Mouse (Mus musculus): ENCODE measurements at regions not wholly inside any gene's neighbourhood (a gene's known extent, or its start where the extent isn't known, plus 50 kb on each side); places are given as distances from the start of the nearest gene placed in this dataset.

DNA sequence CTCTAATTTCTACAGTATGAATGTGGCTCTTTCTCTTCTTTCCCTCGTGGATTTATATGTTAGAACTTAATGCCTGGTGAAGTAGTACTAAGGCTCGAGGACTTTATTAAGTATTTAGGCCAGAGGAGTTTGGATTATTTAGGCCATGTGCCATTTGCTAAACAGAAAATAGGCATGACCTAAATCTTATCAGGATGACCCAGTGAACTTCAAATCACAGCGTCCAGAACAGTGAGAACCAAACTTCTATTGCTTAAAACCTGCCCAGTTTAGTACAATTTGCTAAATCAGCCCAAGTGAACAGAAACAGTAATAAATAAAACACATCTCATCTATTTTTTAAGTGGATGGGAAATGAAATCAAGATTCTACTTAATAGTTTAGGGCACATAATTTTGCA, 893.8 kb downstream of the Pcdh17 start:
- Histone ChIP-seq H3K9ac (ENCODE audit: insufficient read depth, low read depth, low read length, poor library complexity, severe bottlenecking) (no peak overlapping the region), H3K4me3 (ENCODE audit: insufficient read depth in 1 of 2, low read depth in 1 of 2, low read length in 2 of 2, poor library complexity in 1 of 2, severe bottlenecking in 1 of 2) (no peak overlapping the region), H3K4me1 (ENCODE audit: control insufficient read depth in 2 of 2, insufficient read depth in 2 of 2, low read length in 2 of 2, poor library complexity in 1 of 2) (no peaks in the 10 kb centered on the region), H3K36me3 (ENCODE audit: control insufficient read depth, insufficient read depth, low read length, poor library complexity, severe bottlenecking) (no peaks in the 10 kb centered on the region), H3K9me3 (ENCODE audit: control insufficient read depth, insufficient read depth, low read depth, low read length) (no peaks in the 10 kb centered on the region), H3K27ac (ENCODE audit: insufficient read depth, low read depth, low read length, poor library complexity, severe bottlenecking) (no peak overlapping the region)
- TF ChIP-seq ZNF384 (IDR thresholded peaks at IDR 0.05; ENCODE audit: low read depth, low read length) (no peak), MAFK (IDR thresholded peaks at IDR 0.05; ENCODE audit: insufficient read depth, low read depth, low read length) (no peak), ZC3H11A (IDR thresholded peaks at IDR 0.05; ENCODE audit: borderline replicate concordance, low read depth, low read length) (no peak), CHD2 (IDR thresholded peaks at IDR 0.05; ENCODE audit: low read depth, low read length) (no peak), HCFC1 (IDR thresholded peaks at IDR 0.05; ENCODE audit: borderline replicate concordance, insufficient read depth, low read length) (no peak)
- no peak for DNase-seq (ENCODE audit: low read depth, low spot score)
- in situ Hi-C loops (cut with MboI; ENCODE audit: low sequenced_read_pairs in 2 of 2, unreplicated experiment in 2 of 2) = no loop called here

DNA sequence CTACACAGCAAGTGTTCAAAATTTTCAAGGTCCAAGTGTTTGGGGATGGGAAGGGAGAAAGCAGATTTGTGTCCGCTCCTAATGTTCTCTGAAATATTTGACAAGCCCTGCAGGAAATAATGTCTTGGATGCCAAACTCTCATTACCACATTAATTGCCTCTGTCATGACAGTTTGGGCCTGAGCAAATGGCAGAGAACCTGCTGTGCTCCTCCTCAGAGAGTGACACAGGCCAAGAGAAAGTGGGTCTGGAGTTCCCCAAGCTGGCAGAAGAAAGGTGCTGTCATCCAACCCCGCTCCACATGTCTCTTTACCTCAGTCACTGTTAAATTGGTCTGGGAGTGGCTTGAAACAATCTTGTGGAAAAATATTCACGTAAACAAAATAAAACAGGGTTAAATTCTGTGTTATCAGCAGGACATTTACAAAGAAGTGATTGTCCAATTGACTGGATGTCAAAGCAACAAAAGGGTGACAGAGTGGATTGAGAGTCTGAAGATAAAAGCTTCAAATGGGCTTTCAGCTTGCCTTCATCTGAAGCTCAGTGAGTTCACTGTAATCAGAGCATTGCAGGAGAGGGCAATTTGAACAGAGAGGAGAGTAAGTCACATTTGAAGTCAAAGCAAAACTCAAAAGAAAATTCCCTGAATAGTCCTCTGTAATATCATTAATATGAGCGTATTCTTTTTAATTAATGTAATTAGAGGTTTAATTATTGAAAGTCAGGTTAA, 911.4 kb downstream of the Pcdh17 start:
- Histone ChIP-seq H3K27ac (ENCODE audit: insufficient read depth, low read depth, low read length, poor library complexity, severe bottlenecking) (no peak overlapping the region), H3K9ac (ENCODE audit: insufficient read depth, low read depth, low read length, poor library complexity, severe bottlenecking) (no peak overlapping the region), H3K4me3 (ENCODE audit: insufficient read depth in 1 of 2, low read depth in 1 of 2, low read length in 2 of 2, poor library complexity in 1 of 2, severe bottlenecking in 1 of 2) (no peak overlapping the region), H3K9me3 (ENCODE audit: control insufficient read depth, insufficient read depth, low read depth, low read length) (no peaks in the 10 kb centered on the region), H3K4me1 (ENCODE audit: control insufficient read depth in 2 of 2, insufficient read depth in 2 of 2, low read length in 2 of 2, poor library complexity in 1 of 2) (no peaks in the 10 kb centered on the region), H3K36me3 (ENCODE audit: control insufficient read depth, insufficient read depth, low read length, poor library complexity, severe bottlenecking) (no peaks in the 10 kb centered on the region)
- TF ChIP-seq CHD2 (IDR thresholded peaks at IDR 0.05; ENCODE audit: low read depth, low read length) = no peak
- no peak for TF ChIP-seq MAFK (IDR thresholded peaks at IDR 0.05; ENCODE audit: insufficient read depth, low read depth, low read length)
- no peak for TF ChIP-seq ZNF384 (IDR thresholded peaks at IDR 0.05; ENCODE audit: low read depth, low read length)
- TF ChIP-seq ZC3H11A (IDR thresholded peaks at IDR 0.05; ENCODE audit: borderline replicate concordance, low read depth, low read length) = no peak
- no peak for TF ChIP-seq HCFC1 (IDR thresholded peaks at IDR 0.05; ENCODE audit: borderline replicate concordance, insufficient read depth, low read length)
- in situ Hi-C loops (cut with MboI; ENCODE audit: low sequenced_read_pairs in 2 of 2, unreplicated experiment in 2 of 2) = no loop called here
- no peak for DNase-seq (ENCODE audit: low read depth, low spot score)

DNA sequence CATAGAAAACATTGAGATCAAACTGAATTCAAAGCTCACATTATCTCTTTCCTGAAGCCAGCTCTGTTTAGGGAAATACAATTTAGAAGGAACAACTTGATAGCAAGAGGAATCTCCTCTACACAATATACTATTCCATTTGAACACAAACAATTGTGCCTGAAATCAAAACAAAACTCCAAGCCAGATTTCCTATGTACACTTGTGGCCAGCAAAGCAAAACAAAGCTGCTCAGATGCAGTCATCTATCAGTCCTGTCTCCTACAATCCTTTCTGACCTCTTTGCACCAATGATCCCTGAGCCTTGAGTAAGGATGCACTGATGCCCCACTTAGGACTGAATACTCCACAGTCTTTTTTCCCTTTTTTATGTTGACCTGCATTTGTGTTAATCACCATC, 920.2 kb downstream of the Pcdh17 start:
- TF ChIP-seq HCFC1 (IDR thresholded peaks at IDR 0.05; ENCODE audit: borderline replicate concordance, insufficient read depth, low read length) (no peak), CHD2 (IDR thresholded peaks at IDR 0.05; ENCODE audit: low read depth, low read length) (no peak)
- H3K27ac ChIP-seq (ENCODE audit: insufficient read depth, low read depth, low read length, poor library complexity, severe bottlenecking) = no peak overlapping the region
- in situ Hi-C loops (cut with MboI; ENCODE audit: low sequenced_read_pairs in 2 of 2, unreplicated experiment in 2 of 2) = no loop called here
- no peaks in the 10 kb centered on the region for H3K36me3 ChIP-seq (ENCODE audit: control insufficient read depth, insufficient read depth, low read length, poor library complexity, severe bottlenecking)
- no peaks in the 10 kb centered on the region for H3K9me3 ChIP-seq (ENCODE audit: control insufficient read depth, insufficient read depth, low read depth, low read length)
- no peak for DNase-seq (ENCODE audit: low read depth, low spot score)
- no peak overlapping the region for H3K4me3 ChIP-seq (ENCODE audit: insufficient read depth in 1 of 2, low read depth in 1 of 2, low read length in 2 of 2, poor library complexity in 1 of 2, severe bottlenecking in 1 of 2)
- H3K9ac ChIP-seq (ENCODE audit: insufficient read depth, low read depth, low read length, poor library complexity, severe bottlenecking) = no peak overlapping the region
- no peaks in the 10 kb centered on the region for H3K4me1 ChIP-seq (ENCODE audit: control insufficient read depth in 2 of 2, insufficient read depth in 2 of 2, low read length in 2 of 2, poor library complexity in 1 of 2)

GRCm38 (mm10) chr14:85373312-85373711, 929.9 kb downstream of the Pcdh17 start:
- Histone ChIP-seq H3K9ac (ENCODE audit: insufficient read depth, low read depth, low read length, poor library complexity, severe bottlenecking) (no peak overlapping the region), H3K4me1 (ENCODE audit: control insufficient read depth in 2 of 2, insufficient read depth in 2 of 2, low read length in 2 of 2, poor library complexity in 1 of 2) (no peaks in the 10 kb centered on the region), H3K9me3 (ENCODE audit: control insufficient read depth, insufficient read depth, low read depth, low read length) (no peaks in the 10 kb centered on the region), H3K27ac (ENCODE audit: insufficient read depth, low read depth, low read length, poor library complexity, severe bottlenecking) (no peak overlapping the region), H3K4me3 (ENCODE audit: insufficient read depth in 1 of 2, low read depth in 1 of 2, low read length in 2 of 2, poor library complexity in 1 of 2, severe bottlenecking in 1 of 2) (no peak overlapping the region), H3K36me3 (ENCODE audit: control insufficient read depth, insufficient read depth, low read length, poor library complexity, severe bottlenecking) (no peaks in the 10 kb centered on the region)
- no peak for DNase-seq (ENCODE audit: low read depth, low spot score)
- no peak for TF ChIP-seq CHD2 (IDR thresholded peaks at IDR 0.05; ENCODE audit: low read depth, low read length)
- TF ChIP-seq MAFK (IDR thresholded peaks at IDR 0.05; ENCODE audit: insufficient read depth, low read depth, low read length) = no peak
- no peak for TF ChIP-seq HCFC1 (IDR thresholded peaks at IDR 0.05; ENCODE audit: borderline replicate concordance, insufficient read depth, low read length)
- no peak for TF ChIP-seq ZNF384 (IDR thresholded peaks at IDR 0.05; ENCODE audit: low read depth, low read length)
- no peak for TF ChIP-seq ZC3H11A (IDR thresholded peaks at IDR 0.05; ENCODE audit: borderline replicate concordance, low read depth, low read length)
- in situ Hi-C loops (cut with MboI; ENCODE audit: low sequenced_read_pairs in 2 of 2, unreplicated experiment in 2 of 2) = no loop called here

- Histone ChIP-seq H3K9ac (ENCODE audit: insufficient read depth, low read depth, low read length, poor library complexity, severe bottlenecking) (no peak overlapping the region), H3K9me3 (ENCODE audit: control insufficient read depth, insufficient read depth, low read depth, low read length) (no peaks in the 10 kb centered on the region), H3K36me3 (ENCODE audit: control insufficient read depth, insufficient read depth, low read length, poor library complexity, severe bottlenecking) (no peaks in the 10 kb centered on the region), H3K27ac (ENCODE audit: insufficient read depth, low read depth, low read length, poor library complexity, severe bottlenecking) (no peak overlapping the region), H3K4me3 (ENCODE audit: insufficient read depth in 1 of 2, low read depth in 1 of 2, low read length in 2 of 2, poor library complexity in 1 of 2, severe bottlenecking in 1 of 2) (no peak overlapping the region), H3K4me1 (ENCODE audit: control insufficient read depth in 2 of 2, insufficient read depth in 2 of 2, low read length in 2 of 2, poor library complexity in 1 of 2) (no peaks in the 10 kb centered on the region)
- TF ChIP-seq HCFC1 (IDR thresholded peaks at IDR 0.05; ENCODE audit: borderline replicate concordance, insufficient read depth, low read length) (no peak), ZNF384 (IDR thresholded peaks at IDR 0.05; ENCODE audit: low read depth, low read length) (no peak), MAFK (IDR thresholded peaks at IDR 0.05; ENCODE audit: insufficient read depth, low read depth, low read length) (no peak), CHD2 (IDR thresholded peaks at IDR 0.05; ENCODE audit: low read depth, low read length) (no peak), ZC3H11A (IDR thresholded peaks at IDR 0.05; ENCODE audit: borderline replicate concordance, low read depth, low read length) (no peak)
- DNase-seq (ENCODE audit: low read depth, low spot score) = no peak
- in situ Hi-C loops (cut with MboI; ENCODE audit: low sequenced_read_pairs in 2 of 2, unreplicated experiment in 2 of 2) = no loop called here
These were observed 960.3 kb downstream of the Pcdh17 start for GRCm38 (mm10) chr14:85403644-85404043.
